33 mouse cellular contexts compared by ENCODE assay signal in genomic region chr2:112245307-112245706, GRCm38 (mm10). TPM values are rescaled to one million over a fixed set of nuclear protein-coding genes. Genes with fewer than 3 reads are reported as not detected.
A peak's percentile ranks its signal among the peaks of the same experiment; 100 is the strongest.
DNase-seq lines count a peak whose midpoint lies in the region; ATAC-seq and TF ChIP-seq lines count a peak whose summit lies in the region.
"Had no signal": no experiment of that assay in that cellular context is flagged by ENCODE, and none has a peak within 500 bp of the region (broad histone marks: within the 10 kb centered on the region; RNA-seq: fewer than 3 reads in every experiment).

No protein-coding gene starts in this region.

- TF ChIP-seq POLR2A in lung, adult 2 months (IDR thresholded peaks at IDR 0.05; ENCODE audit: borderline replicate concordance, extremely low read depth, low read depth, low read length): no peak

- H3K4me3 ChIP-seq in intestine, embryonic 15.5 days (replicated peaks): no peak overlapping the region
- no peak overlapping the region for H3K4me3 ChIP-seq in intestine, postnatal 0 days (ENCODE audit: low read depth, low read length)
- H3K4me3 ChIP-seq in lung, postnatal 0 days (ENCODE audit: low read depth, low read length): no peak overlapping the region
- H3K4me3 ChIP-seq in lung, adult 2 months (replicated peaks; ENCODE audit: extremely low read depth, low read depth, low read length): no peak overlapping the region
- no peak overlapping the region for H3K4me3 ChIP-seq in stomach, embryonic 15.5 days (replicated peaks)
- H3K4me3 ChIP-seq: forebrain, embryonic 13.5 days; hindbrain, embryonic 10.5 days; limb, embryonic 12.5 days; midbrain, embryonic 13.5 days; neural tube, embryonic 13.5 days had no signal

- no peak overlapping the region for H3K27ac ChIP-seq in intestine, embryonic 15.5 days
- H3K27ac ChIP-seq in intestine, postnatal 0 days (ENCODE audit: low read depth, low read length): no peak overlapping the region
- no peak overlapping the region for H3K27ac ChIP-seq in lung, postnatal 0 days (ENCODE audit: low read length)
- peak overlapping the region; percentile 18; the same call in 1 of the 2 replicates for H3K27ac ChIP-seq in stomach, embryonic 15.5 days
- H3K27ac ChIP-seq: forebrain, embryonic 13.5 days; hindbrain, embryonic 10.5 days; limb, embryonic 12.5 days; macrophage; midbrain, embryonic 13.5 days; neural tube, embryonic 13.5 days had no signal

- no peaks in the 10 kb centered on the region for H3K9me3 ChIP-seq in intestine, embryonic 15.5 days
- no peaks in the 10 kb centered on the region for H3K9me3 ChIP-seq in intestine, postnatal 0 days (ENCODE audit: control insufficient read depth)
- H3K9me3 ChIP-seq in lung, postnatal 0 days (ENCODE audit: low read length): no peaks in the 10 kb centered on the region
- H3K9me3 ChIP-seq in stomach, embryonic 15.5 days: no peaks in the 10 kb centered on the region
- H3K9me3 ChIP-seq: forebrain, embryonic 13.5 days; hindbrain, embryonic 10.5 days; limb, embryonic 12.5 days; midbrain, embryonic 13.5 days; neural tube, embryonic 13.5 days had no signal

- peak; percentile 55 for DNase-seq in lung, postnatal 0 days (ENCODE audit: low spot score)
- no peak for DNase-seq in lung, adult 2 months
- peak; percentile 43 for DNase-seq in NIH3T3 (ENCODE audit: low read depth)
- no peak for DNase-seq in left cerebral cortex, adult 11 months (ENCODE audit: low spot score)
- no peak for DNase-seq in right cerebral cortex, adult 18-20 months
- DNase-seq: adrenal gland, adult 2 months; adrenal gland, postnatal 36 days; cerebellum, adult 18-20 months; cerebellum, postnatal 10 days; gastrocnemius, postnatal 14 days; heart, postnatal 14 days; kidney, adult 9 months; kidney, postnatal 10 days; layer of hippocampus, adult 9-11 months; right cerebral cortex, postnatal 25 days had no signal

- WGBS in intestine, embryonic 15.5 days: 69% methylated on average over 5 of the region's 5 CpGs
- WGBS in intestine, postnatal 0 days: 52% methylated on average over 5 of the region's 5 CpGs
- 54% methylated on average over 5 of the region's 5 CpGs for WGBS in lung, postnatal 0 days
- 61% methylated on average over 5 of the region's 5 CpGs for WGBS in lung, adult 2 months
- 70% methylated on average over 5 of the region's 5 CpGs for WGBS in stomach, embryonic 15.5 days

- H3K4me1 ChIP-seq in intestine, embryonic 15.5 days (replicated peaks): peaks cover 9% of the 10 kb centered on the region
- H3K4me1 ChIP-seq in intestine, postnatal 0 days (replicated peaks; ENCODE audit: control insufficient read depth, insufficient read depth, low read length): no peaks in the 10 kb centered on the region; the same call in 1 of the 2 replicates
- no peaks in the 10 kb centered on the region for H3K4me1 ChIP-seq in lung, postnatal 0 days (ENCODE audit: insufficient read depth, low read depth, low read length)
- no peaks in the 10 kb centered on the region for H3K4me1 ChIP-seq in lung, adult 2 months (ENCODE audit: control insufficient read depth, insufficient read depth, low read length)
- peaks cover 20% of the 10 kb centered on the region for H3K4me1 ChIP-seq in stomach, embryonic 15.5 days

- no peaks in the 10 kb centered on the region for H3K27me3 ChIP-seq in intestine, embryonic 15.5 days (replicated peaks)
- no peaks in the 10 kb centered on the region for H3K27me3 ChIP-seq in intestine, postnatal 0 days (replicated peaks; ENCODE audit: control insufficient read depth, insufficient read depth, low read length)
- H3K27me3 ChIP-seq in lung, postnatal 0 days (replicated peaks; ENCODE audit: insufficient read depth, low read length): no peaks in the 10 kb centered on the region
- H3K27me3 ChIP-seq in stomach, embryonic 15.5 days (replicated peaks): no peaks in the 10 kb centered on the region
- H3K27me3 ChIP-seq: forebrain, embryonic 13.5 days; limb, embryonic 12.5 days; midbrain, embryonic 13.5 days; neural tube, embryonic 13.5 days had no signal

- no peaks in the 10 kb centered on the region for H3K36me3 ChIP-seq in intestine, embryonic 15.5 days
- peaks cover 15% of the 10 kb centered on the region; the same call in 1 of the 2 replicates for H3K36me3 ChIP-seq in intestine, postnatal 0 days (ENCODE audit: control insufficient read depth, insufficient read depth)
- H3K36me3 ChIP-seq in lung, postnatal 0 days (ENCODE audit: insufficient read depth, low read length): no peaks in the 10 kb centered on the region
- H3K36me3 ChIP-seq in stomach, embryonic 15.5 days: no peaks in the 10 kb centered on the region; the same call in 1 of the 2 replicates

- TF ChIP-seq EP300 in lung, postnatal 0 days (IDR thresholded peaks at IDR 0.05): peak; percentile 35; the same call in 1 of the 2 replicates

- no peak overlapping the region for H3K9ac ChIP-seq in intestine, embryonic 15.5 days
- no peak overlapping the region for H3K9ac ChIP-seq in intestine, postnatal 0 days (ENCODE audit: low read depth, low read length)
- no peak overlapping the region for H3K9ac ChIP-seq in lung, postnatal 0 days (replicated peaks; ENCODE audit: low read depth)
- H3K9ac ChIP-seq in stomach, embryonic 15.5 days: no peak overlapping the region
- H3K9ac ChIP-seq: forebrain, embryonic 13.5 days; limb, embryonic 12.5 days; midbrain, embryonic 13.5 days; neural tube, embryonic 13.5 days had no signal

- peak; percentile 44 for ATAC-seq in intestine, embryonic 15.5 days
- no peak for ATAC-seq in intestine, postnatal 0 days
- ATAC-seq in lung, postnatal 0 days: peak; percentile 43
- peak; percentile 38; the same call in 1 of the 2 replicates for ATAC-seq in stomach, embryonic 15.5 days (ENCODE audit: insufficient read depth, low FRiP score, low read depth)
- ATAC-seq: activated CD4-positive, CD25-positive, alpha-beta regulatory T cell, adult 4 months; forebrain, embryonic 13.5 days; hindbrain, embryonic 16.5 days; midbrain, embryonic 13.5 days had no signal

- no peak for TF ChIP-seq CTCF in intestine, postnatal 0 days (IDR thresholded peaks at IDR 0.05; ENCODE audit: low read depth)
- TF ChIP-seq CTCF in lung, postnatal 0 days (IDR thresholded peaks at IDR 0.05): no peak
- no peak for TF ChIP-seq CTCF in lung, adult 2 months (IDR thresholded peaks at IDR 0.05; ENCODE audit: insufficient read depth, low read length)

- no peak overlapping the region for H3K4me2 ChIP-seq in intestine, embryonic 15.5 days (replicated peaks)
- H3K4me2 ChIP-seq in intestine, postnatal 0 days (replicated peaks; ENCODE audit: low read depth): no peak overlapping the region
- no peak overlapping the region for H3K4me2 ChIP-seq in lung, postnatal 0 days (replicated peaks; ENCODE audit: low read depth, low read length)
- H3K4me2 ChIP-seq in stomach, embryonic 15.5 days: no peak overlapping the region
- H3K4me2 ChIP-seq: forebrain, embryonic 13.5 days; limb, embryonic 12.5 days; liver, embryonic 11.5 days; midbrain, embryonic 13.5 days; neural tube, embryonic 13.5 days had no signal

RNA-seq across cellular contexts. Expression of gene Lpcat4, which starts 6.0 kb away (rescaled TPM):
- polyA plus RNA-seq in intestine, embryonic 15.5 days (2015; fragmentation: Nextera tagmentation; extraction: Ambion mirVana): 22.8 and 23.8 TPM in 2 replicates
- 8.4 TPM in 2 replicates for polyA plus RNA-seq in intestine, postnatal 0 days (2015; fragmentation: Nextera tagmentation; extraction: Ambion mirVana)
- polyA plus RNA-seq in lung, postnatal 0 days (2015; fragmentation: Nextera tagmentation; extraction: Ambion mirVana): 11.0 and 11.9 TPM in 2 replicates
- polyA plus RNA-seq in lung, adult 2 months (2012; rRNA removed): 48.6 and 50.9 TPM in 2 replicates
- polyA plus RNA-seq in stomach, embryonic 15.5 days (2015; fragmentation: Nextera tagmentation; extraction: Ambion mirVana): 27.0 and 28.0 TPM in 2 replicates

RNA-seq across cellular contexts. Expression of gene Nutm1, which starts 13.8 kb away (rescaled TPM):
- polyA plus RNA-seq in intestine, embryonic 15.5 days (2015; fragmentation: Nextera tagmentation; extraction: Ambion mirVana): not detected in 2 replicates
- polyA plus RNA-seq in intestine, postnatal 0 days (2015; fragmentation: Nextera tagmentation; extraction: Ambion mirVana): 0.03 TPM in 1 of 2 replicates, not detected in the other
- polyA plus RNA-seq in lung, postnatal 0 days (2015; fragmentation: Nextera tagmentation; extraction: Ambion mirVana): 0.02 TPM in 1 of 2 replicates, not detected in the other
- polyA plus RNA-seq in lung, adult 2 months (2012; rRNA removed): not detected in 2 replicates
- polyA plus RNA-seq in stomach, embryonic 15.5 days (2015; fragmentation: Nextera tagmentation; extraction: Ambion mirVana): 0.04 TPM in 1 of 2 replicates, not detected in the other
- polyA plus RNA-seq: activated CD4-positive, CD25-positive, alpha-beta regulatory T cell, adult 4 months; adrenal gland, adult 2 months; brain, embryonic 14.5 days; forebrain, embryonic 13.5 days; heart, embryonic 14.5 days; hindbrain, embryonic 10.5 days; intestine, embryonic 14.5 days; liver, embryonic 11.5 days; liver, embryonic 16.5 days; macrophage; midbrain, embryonic 13.5 days had no signal

RNA-seq across cellular contexts. Expression of gene Nop10, which starts 16.4 kb away (rescaled TPM):
- 256 and 271 TPM in 2 replicates for polyA plus RNA-seq in intestine, embryonic 15.5 days (2015; fragmentation: Nextera tagmentation; extraction: Ambion mirVana)
- 114 and 120 TPM in 2 replicates for polyA plus RNA-seq in intestine, postnatal 0 days (2015; fragmentation: Nextera tagmentation; extraction: Ambion mirVana)
- 116 and 120 TPM in 2 replicates for polyA plus RNA-seq in lung, postnatal 0 days (2015; fragmentation: Nextera tagmentation; extraction: Ambion mirVana)
- polyA plus RNA-seq in lung, adult 2 months (2012; rRNA removed): 40.3 and 50.4 TPM in 2 replicates
- 213 and 223 TPM in 2 replicates for polyA plus RNA-seq in stomach, embryonic 15.5 days (2015; fragmentation: Nextera tagmentation; extraction: Ambion mirVana)

RNA-seq across cellular contexts. Expression of gene Slc12a6, which starts 20.3 kb away (rescaled TPM):
- 13.8 TPM in 2 replicates for polyA plus RNA-seq in intestine, embryonic 15.5 days (2015; fragmentation: Nextera tagmentation; extraction: Ambion mirVana)
- polyA plus RNA-seq in intestine, postnatal 0 days (2015; fragmentation: Nextera tagmentation; extraction: Ambion mirVana): 6.9 and 8.0 TPM in 2 replicates
- polyA plus RNA-seq in lung, postnatal 0 days (2015; fragmentation: Nextera tagmentation; extraction: Ambion mirVana): 9.0 and 9.7 TPM in 2 replicates
- 34.7 and 49.1 TPM in 2 replicates for polyA plus RNA-seq in lung, adult 2 months (2012; rRNA removed)
- 10.5 and 11.8 TPM in 2 replicates for polyA plus RNA-seq in stomach, embryonic 15.5 days (2015; fragmentation: Nextera tagmentation; extraction: Ambion mirVana)

RNA-seq across cellular contexts. Expression of gene Gm21985, which starts 20.8 kb away (rescaled TPM):
- polyA plus RNA-seq in intestine, embryonic 15.5 days (2015; fragmentation: Nextera tagmentation; extraction: Ambion mirVana): not detected in 2 replicates
- polyA plus RNA-seq in intestine, postnatal 0 days (2015; fragmentation: Nextera tagmentation; extraction: Ambion mirVana): not detected in 2 replicates
- polyA plus RNA-seq in lung, postnatal 0 days (2015; fragmentation: Nextera tagmentation; extraction: Ambion mirVana): not detected in 2 replicates
- not detected in 2 replicates for polyA plus RNA-seq in lung, adult 2 months (2012; rRNA removed)
- polyA plus RNA-seq in stomach, embryonic 15.5 days (2015; fragmentation: Nextera tagmentation; extraction: Ambion mirVana): not detected in 2 replicates
- polyA plus RNA-seq: activated CD4-positive, CD25-positive, alpha-beta regulatory T cell, adult 4 months; adrenal gland, adult 2 months; brain, embryonic 14.5 days; forebrain, embryonic 13.5 days; heart, embryonic 14.5 days; hindbrain, embryonic 10.5 days; hindbrain, embryonic 16.5 days; intestine, embryonic 14.5 days; limb, embryonic 12.5 days; liver, embryonic 11.5 days; liver, embryonic 16.5 days; midbrain, embryonic 13.5 days; neural tube, embryonic 13.5 days; testis, adult 2 months; thymus, postnatal 0 days had no signal

Comparison
In these comparisons a context has a peak if more than half of its experiments do, and no peak if none do; other contexts are left out.
1. DNase-seq: peak in lung, postnatal 0 days (single experiment) and NIH3T3 (single experiment); none in lung, adult 2 months (single experiment), left cerebral cortex, adult 11 months (single experiment) and right cerebral cortex, adult 18-20 months (single experiment).